Mouse (Mus musculus): ENCODE measurements at regions not wholly inside any gene's neighbourhood (a gene's known extent, or its start where the extent isn't known, plus 50 kb on each side); places are given as distances from the start of the nearest gene placed in this dataset.

- TF ChIP-seq GATA1 (IDR thresholded peaks at IDR 0.05; ENCODE audit: borderline replicate concordance, low read length) (no peak), FLI1 (IDR thresholded peaks at IDR 0.05; ENCODE audit: low read length) (no peak)
These were observed 70.8 kb downstream of the Pcdh18 start for GRCm38 (mm10) chr3:49686182-49686895.
